Mouse (Mus musculus): ENCODE results near the gene Mrln. TPM values are rescaled to one million over a fixed set of nuclear protein-coding genes. Genes with fewer than 3 reads are reported as not detected.

Gene Mrln
- polyA plus RNA-seq, 1 experiment from 2014 or later = 0.35 TPM

- 75% methylated on average over 4 of the region's 4 CpGs for WGBS (ENCODE audit: insufficient replicate concordance)
These were observed 59.3 kb downstream of the Mrln start for GRCm38 (mm10) chr10:70263681-70264189.

GRCm38 (mm10) chr10:70264337-70265036, 60.0 kb downstream of the Mrln start:
- Histone ChIP-seq H3K4me2 (no peak overlapping the region), H3K27me3 (replicated peaks) (no peaks in the 10 kb centered on the region), H3K4me1 (no peaks in the 10 kb centered on the region), H3K9me3 (replicated peaks) (no peaks in the 10 kb centered on the region), H3K36me3 (no peaks in the 10 kb centered on the region), H3K27ac (no peak overlapping the region), H3K4me3 (no peak overlapping the region), H3K9ac (no peak overlapping the region)
- 62% methylated on average over 9 of the region's 9 CpGs for WGBS (ENCODE audit: insufficient replicate concordance)
- ATAC-seq = no peak

More at GRCm38 (mm10) chr10:70263681-70264189, 59.3 kb downstream of the Mrln start:
- Histone ChIP-seq H3K36me3 (no peaks in the 10 kb centered on the region), H3K27me3 (replicated peaks) (no peaks in the 10 kb centered on the region), H3K27ac (no peak overlapping the region), H3K4me2 (no peak overlapping the region), H3K9me3 (replicated peaks) (no peaks in the 10 kb centered on the region), H3K9ac (no peak overlapping the region), H3K4me3 (no peak overlapping the region), H3K4me1 (no peaks in the 10 kb centered on the region)
- ATAC-seq = no peak

GRCm38 (mm10) chr10:70266501-70266900, 62.0 kb downstream of the Mrln start:
- Histone ChIP-seq H3K4me1 (no peaks in the 10 kb centered on the region), H3K27ac (no peak overlapping the region), H3K4me3 (no peak overlapping the region), H3K9ac (no peak overlapping the region), H3K36me3 (no peaks in the 10 kb centered on the region), H3K4me2 (no peak overlapping the region), H3K27me3 (replicated peaks) (no peaks in the 10 kb centered on the region), H3K9me3 (replicated peaks) (no peaks in the 10 kb centered on the region)
- ATAC-seq = no peak
- WGBS (ENCODE audit: insufficient replicate concordance) = 70% methylated on average over 6 of the region's 6 CpGs

GRCm38 (mm10) chr10:70268581-70269446, 64.3 kb downstream of the Mrln start:
- no peaks in the 10 kb centered on the region for H3K9me3 ChIP-seq (replicated peaks)
- WGBS (ENCODE audit: insufficient replicate concordance) = 69% methylated on average over 23 of the region's 23 CpGs
- no peak overlapping the region for H3K9ac ChIP-seq
- H3K4me1 ChIP-seq = no peaks in the 10 kb centered on the region
- H3K36me3 ChIP-seq = no peaks in the 10 kb centered on the region
- H3K4me3 ChIP-seq = no peak overlapping the region
- no peak for ATAC-seq
- no peak overlapping the region for H3K27ac ChIP-seq
- H3K27me3 ChIP-seq (replicated peaks) = no peaks in the 10 kb centered on the region
- no peak overlapping the region for H3K4me2 ChIP-seq

Other genes with a start within 250 kb of the Mrln start
- 9.5 and 10.2 TPM in 2 replicates for gene Ccdc6, start 107.5 kb upstream of the Mrln start, polyA plus RNA-seq (2016; fragmentation: Nextera tagmentation; extraction: Ambion mirVana)
- 0.37 and 0.52 TPM in 2 replicates for gene Slc16a9, start 40.4 kb downstream of the Mrln start, polyA plus RNA-seq (2016; fragmentation: Nextera tagmentation; extraction: Ambion mirVana)
- gene Fam13c, start 235.8 kb downstream of the Mrln start, polyA plus RNA-seq (2016; fragmentation: Nextera tagmentation; extraction: Ambion mirVana) = 0.56 and 0.85 TPM in 2 replicates

Measured in liver, embryonic 12.5 days (tissue).